Comparison of ENCODE assay signal across 21 mouse cellular contexts in genomic region chr19:37468841-37469566, GRCm38 (mm10). TPM values are rescaled to one million over a fixed set of nuclear protein-coding genes. Genes with fewer than 3 reads are reported as not detected.
DNase-seq lines count a peak whose midpoint lies in the region; ATAC-seq and TF ChIP-seq lines count a peak whose summit lies in the region.
"Had no signal": no experiment of that assay in that cellular context is flagged by ENCODE, and none has a peak within 500 bp of the region (broad histone marks: within the 10 kb centered on the region; RNA-seq: fewer than 3 reads in every experiment).

No protein-coding gene starts in this region.

- H3K27ac ChIP-seq in midbrain, embryonic 14.5 days (replicated peaks; ENCODE audit: low read depth, low read length): no peak overlapping the region
- no peak overlapping the region for H3K27ac ChIP-seq in midbrain, embryonic 13.5 days
- no peak overlapping the region for H3K27ac ChIP-seq in ES-E14 (ENCODE audit: insufficient read depth, low read depth, low read length, poor library complexity, severe bottlenecking)
- H3K27ac ChIP-seq in intestine, embryonic 15.5 days: no peak overlapping the region
- H3K27ac ChIP-seq: embryonic facial prominence, embryonic 15.5 days; forebrain, embryonic 10.5 days; gastrocnemius, adult 2 months; heart, embryonic 10.5 days; hindbrain, embryonic 13.5 days; hindbrain, postnatal 0 days had no signal

- 51% methylated on average over 6 of the region's 6 CpGs for WGBS in midbrain, embryonic 14.5 days
- 57% methylated on average over 6 of the region's 6 CpGs for WGBS in midbrain, embryonic 13.5 days
- WGBS in intestine, embryonic 15.5 days: 73% methylated on average over 6 of the region's 6 CpGs

- no peaks in the 10 kb centered on the region for H3K4me1 ChIP-seq in midbrain, embryonic 14.5 days (ENCODE audit: control insufficient read depth, insufficient read depth, low read length)
- peaks cover 7% of the 10 kb centered on the region; the same call in 1 of the 2 replicates for H3K4me1 ChIP-seq in midbrain, embryonic 13.5 days (replicated peaks)
- H3K4me1 ChIP-seq in ES-E14 (ENCODE audit: control insufficient read depth in 2 of 2, insufficient read depth in 2 of 2, low read length in 2 of 2, poor library complexity in 1 of 2): peaks cover 2 to 3% of the 10 kb centered on the region in 2 experiments; a peak in 3 of 4 replicates
- H3K4me1 ChIP-seq in intestine, embryonic 15.5 days (replicated peaks): no peaks in the 10 kb centered on the region
- H3K4me1 ChIP-seq: embryonic facial prominence, embryonic 15.5 days; heart, embryonic 10.5 days; hindbrain, embryonic 13.5 days had no signal

- no peak for TF ChIP-seq CTCF in brain, embryonic 14.5 days (IDR thresholded peaks at IDR 0.05; ENCODE audit: borderline replicate concordance, extremely low read depth, insufficient read depth, insufficient read length)

- no peaks in the 10 kb centered on the region for H3K27me3 ChIP-seq in midbrain, embryonic 14.5 days (ENCODE audit: control insufficient read depth, insufficient read depth, low read length)
- H3K27me3 ChIP-seq in midbrain, embryonic 13.5 days: no peaks in the 10 kb centered on the region
- H3K27me3 ChIP-seq in intestine, embryonic 15.5 days (replicated peaks): no peaks in the 10 kb centered on the region
- H3K27me3 ChIP-seq: embryonic facial prominence, embryonic 15.5 days; hindbrain, embryonic 13.5 days had no signal

- no peak overlapping the region for H3K4me2 ChIP-seq in midbrain, embryonic 14.5 days (ENCODE audit: low read length)
- no peak overlapping the region for H3K4me2 ChIP-seq in midbrain, embryonic 13.5 days (replicated peaks)
- H3K4me2 ChIP-seq in intestine, embryonic 15.5 days (replicated peaks): no peak overlapping the region
- H3K4me2 ChIP-seq: embryonic facial prominence, embryonic 15.5 days; hindbrain, embryonic 13.5 days had no signal

- peak; percentile 53 for DNase-seq in adrenal gland, adult 2 months
- no peak for DNase-seq in adrenal gland, adult 8-10 months
- peak; percentile 21 for DNase-seq in midbrain, embryonic 14.5 days
- DNase-seq in ES-E14 (ENCODE audit: low read depth, low spot score): peak; percentile 6
- DNase-seq in brain, embryonic 14.5 days (ENCODE audit: low read depth): peak; percentile 5
- DNase-seq: cerebellum, adult 2 months; cerebellum, postnatal 10 days; embryo, embryonic 11 days; gastrocnemius, adult 2 months; gastrocnemius, postnatal 25 days; heart, postnatal 10 days; kidney, adult 18-20 months had no signal

- ATAC-seq in midbrain, embryonic 14.5 days (ENCODE audit: low FRiP score, low TSS enrichment): no peak
- ATAC-seq in midbrain, embryonic 13.5 days: no peak
- no peak for ATAC-seq in intestine, embryonic 15.5 days
- ATAC-seq: forebrain, embryonic 14.5 days; hindbrain, postnatal 0 days had no signal

- in situ Hi-C loops in ES-E14 (cut with MboI; ENCODE audit: low sequenced_read_pairs in 2 of 2, unreplicated experiment in 2 of 2): no loop called here

- no peak overlapping the region for H3K9ac ChIP-seq in midbrain, embryonic 14.5 days (replicated peaks; ENCODE audit: low read length)
- H3K9ac ChIP-seq in midbrain, embryonic 13.5 days (replicated peaks): no peak overlapping the region
- H3K9ac ChIP-seq in ES-E14 (ENCODE audit: insufficient read depth, low read depth, low read length, poor library complexity, severe bottlenecking): no peak overlapping the region
- H3K9ac ChIP-seq in intestine, embryonic 15.5 days: no peak overlapping the region
- H3K9ac ChIP-seq: embryonic facial prominence, embryonic 15.5 days; hindbrain, embryonic 13.5 days had no signal

- no peaks in the 10 kb centered on the region for H3K36me3 ChIP-seq in midbrain, embryonic 14.5 days (ENCODE audit: control insufficient read depth, insufficient read depth, low read length)
- H3K36me3 ChIP-seq in midbrain, embryonic 13.5 days: no peaks in the 10 kb centered on the region
- no peaks in the 10 kb centered on the region for H3K36me3 ChIP-seq in ES-E14 (ENCODE audit: control insufficient read depth, insufficient read depth, low read length, poor library complexity, severe bottlenecking)
- no peaks in the 10 kb centered on the region for H3K36me3 ChIP-seq in intestine, embryonic 15.5 days
- H3K36me3 ChIP-seq: embryonic facial prominence, embryonic 15.5 days; forebrain, embryonic 10.5 days; heart, embryonic 10.5 days; hindbrain, embryonic 13.5 days had no signal

- H3K4me3 ChIP-seq in midbrain, embryonic 14.5 days (replicated peaks; ENCODE audit: low read depth, low read length): no peak overlapping the region
- no peak overlapping the region for H3K4me3 ChIP-seq in midbrain, embryonic 13.5 days (replicated peaks)
- H3K4me3 ChIP-seq in ES-E14 (ENCODE audit: insufficient read depth in 1 of 2, low read depth in 1 of 2, low read length in 2 of 2, poor library complexity in 1 of 2, severe bottlenecking in 1 of 2): no peak overlapping the region
- H3K4me3 ChIP-seq in intestine, embryonic 15.5 days (replicated peaks): no peak overlapping the region
- H3K4me3 ChIP-seq: embryonic facial prominence, embryonic 15.5 days; erythroblast, embryonic 14.5 days; forebrain, embryonic 10.5 days; gastrocnemius, adult 2 months; heart, embryonic 10.5 days; hindbrain, embryonic 13.5 days had no signal

- no peak for TF ChIP-seq POLR2A in brain, embryonic 14.5 days (IDR thresholded peaks at IDR 0.05; ENCODE audit: borderline replicate concordance, extremely low read depth, insufficient read depth, insufficient read length, poor library complexity, severe bottlenecking)

- H3K9me3 ChIP-seq in midbrain, embryonic 14.5 days (ENCODE audit: control insufficient read depth, low read length): no peaks in the 10 kb centered on the region
- no peaks in the 10 kb centered on the region for H3K9me3 ChIP-seq in midbrain, embryonic 13.5 days
- no peaks in the 10 kb centered on the region for H3K9me3 ChIP-seq in ES-E14 (ENCODE audit: control insufficient read depth, insufficient read depth, low read depth, low read length)
- no peaks in the 10 kb centered on the region for H3K9me3 ChIP-seq in intestine, embryonic 15.5 days
- H3K9me3 ChIP-seq: embryonic facial prominence, embryonic 15.5 days; forebrain, embryonic 10.5 days; heart, embryonic 10.5 days; hindbrain, embryonic 13.5 days had no signal

TF ChIP-seq in ES-E14, 5 proteins besides CTCF, POLR2A, EP300 and RAD21:
- TF ChIP-seq MAFK (IDR thresholded peaks at IDR 0.05; ENCODE audit: insufficient read depth, low read depth, low read length) (no peak), ZC3H11A (IDR thresholded peaks at IDR 0.05; ENCODE audit: borderline replicate concordance, low read depth, low read length) (no peak), CHD2 (IDR thresholded peaks at IDR 0.05; ENCODE audit: low read depth, low read length) (no peak), HCFC1 (IDR thresholded peaks at IDR 0.05; ENCODE audit: borderline replicate concordance, insufficient read depth, low read length) (no peak), ZNF384 (IDR thresholded peaks at IDR 0.05; ENCODE audit: low read depth, low read length) (no peak)

RNA-seq across cellular contexts. Expression of gene Hhex, which starts 34.4 kb away (rescaled TPM):
- total RNA-seq in adrenal gland, adult 2 months (2021): 10 to 100 TPM; 38.0 to 79.8 TPM
- 162 and 413 TPM in 2 replicates for polyA plus RNA-seq in adrenal gland, adult 2 months (2012; rRNA removed)
- 100 to 1,000 TPM in 2 of 4 experiments, 10 to 100 TPM in 2; 23.6 to 283 (median 97.2) TPM for total RNA-seq in adrenal gland, adult 8-10 months (2022)
- polyA plus RNA-seq in midbrain, embryonic 14.5 days (2014; fragmentation: Nextera tagmentation; extraction: Ambion mirVana): 1.4 and 4.2 TPM in 2 replicates
- polyA plus RNA-seq in midbrain, embryonic 13.5 days (2015; fragmentation: Nextera tagmentation; extraction: Ambion mirVana): 4.9 and 5.1 TPM in 2 replicates
- 1.9 and 2.1 TPM in 2 replicates for total RNA-seq in ES-E14 (2012; rRNA removed)
- 1.8 and 2.7 TPM in 2 replicates for polyA plus RNA-seq in brain, embryonic 14.5 days (2012; rRNA removed)
- polyA plus RNA-seq in intestine, embryonic 15.5 days (2015; fragmentation: Nextera tagmentation; extraction: Ambion mirVana): 13.9 and 14.7 TPM in 2 replicates

Comparison
In these comparisons a context has a peak if more than half of its experiments do, and no peak if none do; other contexts are left out.
1. RNA of gene Hhex, which starts 34.4 kb away (polyA plus RNA-seq): 162 to 413 TPM in adrenal gland, adult 2 months; 13.9 to 14.7 TPM in intestine, embryonic 15.5 days, 4.9 to 5.1 TPM in midbrain, embryonic 13.5 days, 1.4 to 4.2 TPM in midbrain, embryonic 14.5 days and 1.8 to 2.7 TPM in brain, embryonic 14.5 days; every median in the first group is over 10 times any median in the second.